Mouse (Mus musculus) embryonic facial prominence, embryonic 13.5 days (tissue): ENCODE measurements around the gene Olfr1509. TPM values are rescaled to one million over a fixed set of nuclear protein-coding genes. Genes with fewer than 3 reads are reported as not detected.
"Not testable (repeated sequence)": the region's sequence is repeated elsewhere in the genome, so short reads cannot be mapped to it uniquely, and the experiment has no call there.

ENCODE experiments used
- ATAC-seq: fragments of 200-750 bp; cut with Nextera tagmentation; 2 replicates; pipeline ENCODE4 v1.8.0; 2017; ENCODE audit warnings: low read depth; ENCODE audit not compliant: insufficient number of reproducible peaks, insufficient read depth, low FRiP score, low TSS enrichment
- H3K27ac ChIP-seq: fragments of 300-500 bp; sonication (generic); 2 replicates; pipeline ENCODE4 v1.5.1; 2015; ENCODE audit warnings: moderate library complexity, mild to moderate bottlenecking, inconsistent platforms
- H3K27me3 ChIP-seq: fragments of 300-500 bp; sonication (generic); 2 replicates; pipeline ENCODE4 v1.6.1; 2015; ENCODE audit warnings: mild to moderate bottlenecking, inconsistent platforms
- H3K36me3 ChIP-seq: fragments of 300-500 bp; sonication (generic); 2 replicates; pipeline ENCODE4 v1.6.1; 2015; ENCODE audit warnings: mild to moderate bottlenecking, inconsistent platforms
- H3K4me1 ChIP-seq: fragments of 300-500 bp; sonication (generic); 2 replicates; pipeline ENCODE4 v1.6.1; 2015; ENCODE audit warnings: inconsistent platforms
- H3K4me2 ChIP-seq: fragments of 300-500 bp; sonication (generic); 2 replicates; pipeline ENCODE4 v1.6.1; 2015; ENCODE audit warnings: moderate library complexity, mild to moderate bottlenecking, inconsistent platforms
- H3K4me3 ChIP-seq: fragments of 300-500 bp; sonication (generic); 2 replicates; pipeline ENCODE4 v1.5.1; 2015; ENCODE audit warnings: mild to moderate bottlenecking, inconsistent platforms
- H3K9ac ChIP-seq: fragments of 300-500 bp; sonication (generic); 2 replicates; pipeline ENCODE4 v1.6.1; 2015; ENCODE audit warnings: mild to moderate bottlenecking, inconsistent platforms
- H3K9me3 ChIP-seq: fragments of 300-500 bp; sonication (generic); 2 replicates; pipeline ENCODE4 v1.6.1; 2016; ENCODE audit warnings: inconsistent platforms
- WGBS: fragments of 180-500 bp; shearing (Covaris S2); methylation state at CpG from one replicate; pipeline ENCODE4 v1.1.7; 2015; ENCODE audit warnings: mixed read lengths; 5-methylcytosine and 5-hydroxymethylcytosine counted together
- polyA plus RNA-seq: library from polyadenylated mRNA; unstranded; fragments of >200 nt; fragmentation: Nextera tagmentation; extraction: Ambion mirVana; gene quantifications from 2 replicates; pipeline ENCODE4 v1.2.1, GENCODE M21; 2015

Olfr1509 gene
- not detected in 2 replicates for polyA plus RNA-seq

DNA sequence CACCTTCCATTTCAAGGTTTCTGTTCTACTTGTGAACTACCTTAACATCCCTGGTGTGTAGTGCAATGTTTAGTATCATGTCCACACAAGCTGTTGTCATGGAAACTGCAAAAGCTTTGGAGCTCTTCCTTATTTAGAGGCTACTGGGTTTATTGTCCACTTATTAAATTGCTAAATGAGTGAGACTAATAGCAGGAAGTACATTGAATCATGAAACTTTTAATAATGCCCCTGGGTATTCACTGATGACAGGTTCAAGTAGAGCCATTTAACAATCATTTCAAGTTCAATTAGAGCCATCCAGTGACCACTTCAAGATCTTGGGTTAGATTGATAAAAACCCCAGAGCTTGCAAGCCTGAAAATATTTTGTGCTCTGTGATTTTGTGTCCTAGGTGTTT is at the start of gene Olfr1509:
Gene Olfr1509 (plus strand): TSS at position 301 of the 400 bp plus-strand sequence.
- no peak for ATAC-seq

DNA sequence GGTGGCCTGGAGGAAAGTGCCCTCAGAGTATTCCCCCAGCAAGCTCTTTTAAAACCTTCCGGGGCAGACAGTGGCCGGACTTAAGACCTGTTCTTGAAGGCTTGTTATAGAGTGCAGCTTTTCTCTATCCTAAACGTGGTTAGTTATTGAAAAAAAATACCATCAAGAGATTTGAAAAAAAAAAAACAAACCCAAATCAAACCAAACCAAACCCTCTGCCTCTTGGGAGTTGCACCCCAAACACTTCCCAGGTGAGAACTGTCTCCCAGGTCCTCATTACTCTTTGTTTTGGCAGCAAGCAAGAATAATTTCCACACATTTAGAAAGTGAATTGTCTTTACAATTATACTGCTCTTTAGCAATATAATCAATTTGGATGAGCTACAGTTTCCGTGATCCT is 45.5 kb upstream of the Olfr1509 start, which contains the start of gene Olfr1511:
Gene Olfr1511 (minus strand): TSS at position 101 of the 400 bp plus-strand sequence.
- WGBS: 75% methylated on average over 4 of the region's 4 CpGs
- Histone ChIP-seq H3K4me1 (no peaks in the 10 kb centered on the region), H3K9me3 (no peaks in the 10 kb centered on the region), H3K9ac (no peak within 1 kb of the TSS), H3K36me3 (no peaks in the 10 kb centered on the region), H3K27ac (no peak within 1 kb of the TSS), H3K4me2 (no peak within 1 kb of the TSS), H3K4me3 (no peak within 1 kb of the TSS), H3K27me3 (no peaks in the 10 kb centered on the region)
- no peak for ATAC-seq

More for the DNA sequence above, at the start of gene Olfr1509:
- no peaks in the 10 kb centered on the region for H3K36me3 ChIP-seq
- no peak within 1 kb of the TSS for H3K4me2 ChIP-seq
- no peaks in the 10 kb centered on the region for H3K27me3 ChIP-seq
- no peaks in the 10 kb centered on the region for H3K9me3 ChIP-seq
- no peaks in the 10 kb centered on the region for H3K4me1 ChIP-seq
- H3K4me3 ChIP-seq: no peak within 1 kb of the TSS
- no peak within 1 kb of the TSS for H3K9ac ChIP-seq
- no peak within 1 kb of the TSS for H3K27ac ChIP-seq

DNA sequence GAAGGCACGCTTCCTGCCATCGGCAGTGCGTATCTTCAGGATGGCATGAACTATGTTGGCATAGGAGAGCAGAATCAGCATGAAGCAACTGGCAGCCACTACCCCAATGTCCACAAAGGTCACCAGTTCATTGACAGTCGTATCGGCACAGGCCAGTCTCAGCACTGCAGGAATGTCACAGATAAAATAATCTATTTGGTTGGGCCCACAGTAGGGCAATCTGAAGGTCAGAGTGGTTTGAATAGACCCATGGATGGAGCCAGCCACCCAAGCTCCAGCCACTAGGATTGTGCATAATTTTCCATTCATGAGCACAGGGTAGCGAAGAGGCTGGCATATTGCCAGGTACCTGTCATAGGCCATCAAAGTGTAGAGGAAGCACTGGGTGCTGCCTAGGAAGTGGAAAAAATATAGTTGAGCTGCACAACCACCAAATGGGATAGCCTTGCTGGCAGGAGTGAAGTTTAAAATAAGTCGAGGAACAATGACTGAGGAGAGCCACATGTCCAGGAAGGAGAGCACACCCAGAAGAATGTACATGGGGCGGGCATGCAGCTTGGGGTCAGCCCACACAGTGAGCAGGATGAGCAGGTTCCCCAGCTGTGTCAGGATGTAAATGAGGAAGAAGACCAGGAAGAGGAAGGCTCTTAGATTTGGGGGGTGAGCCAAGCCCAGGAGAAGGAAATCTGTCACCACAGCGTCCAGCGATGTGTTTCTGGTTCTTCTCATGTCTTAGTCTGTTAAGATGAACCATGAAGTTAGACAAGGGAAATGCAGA is 32.5 kb upstream of the Olfr1509 start:
- H3K9me3 ChIP-seq, H3K36me3 ChIP-seq, H3K9ac ChIP-seq, H3K27me3 ChIP-seq, H3K4me2 ChIP-seq, H3K4me3 ChIP-seq, H3K4me1 ChIP-seq, H3K27ac ChIP-seq: not testable (repeated sequence)
- 0 out of 2 replicates have a peak, but pooled peaks have one; percentile 26 for ATAC-seq
- WGBS: 79% methylated on average over 8 of the region's 10 CpGs

DNA sequence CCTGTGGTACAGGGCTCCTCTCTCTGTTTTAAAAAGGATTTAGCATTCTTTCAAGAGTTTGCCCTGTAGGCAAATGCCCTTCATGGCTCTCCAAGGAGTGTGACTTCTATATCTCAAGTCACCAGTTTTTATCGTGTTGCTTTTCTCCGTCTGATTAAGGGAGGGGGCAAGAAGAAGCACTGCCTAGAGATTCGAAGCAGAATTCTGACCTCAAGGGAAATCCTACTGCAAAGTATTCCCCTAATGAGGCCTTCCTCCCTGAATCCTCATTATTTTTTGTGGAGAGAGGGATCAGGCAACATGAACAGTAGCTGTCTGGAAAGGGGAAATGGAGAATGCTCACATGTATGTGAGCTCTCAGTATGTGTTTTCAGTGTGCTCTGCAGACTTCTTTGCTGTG is 28.5 kb upstream of the Olfr1509 start, which contains the start of gene Olfr1510:
Gene Olfr1510 (minus strand): TSS at position 101 of the 400 bp plus-strand sequence.
- no peaks in the 10 kb centered on the region for H3K4me1 ChIP-seq
- 84% methylated on average over 3 of the region's 3 CpGs for WGBS
- H3K36me3 ChIP-seq: no peaks in the 10 kb centered on the region
- H3K9ac ChIP-seq: no peak within 1 kb of the TSS
- H3K4me2 ChIP-seq: no peak within 1 kb of the TSS
- H3K27ac ChIP-seq: no peak within 1 kb of the TSS
- no peaks in the 10 kb centered on the region for H3K27me3 ChIP-seq
- no peaks in the 10 kb centered on the region for H3K9me3 ChIP-seq
- no peak within 1 kb of the TSS for H3K4me3 ChIP-seq
- ATAC-seq: no peak

DNA sequence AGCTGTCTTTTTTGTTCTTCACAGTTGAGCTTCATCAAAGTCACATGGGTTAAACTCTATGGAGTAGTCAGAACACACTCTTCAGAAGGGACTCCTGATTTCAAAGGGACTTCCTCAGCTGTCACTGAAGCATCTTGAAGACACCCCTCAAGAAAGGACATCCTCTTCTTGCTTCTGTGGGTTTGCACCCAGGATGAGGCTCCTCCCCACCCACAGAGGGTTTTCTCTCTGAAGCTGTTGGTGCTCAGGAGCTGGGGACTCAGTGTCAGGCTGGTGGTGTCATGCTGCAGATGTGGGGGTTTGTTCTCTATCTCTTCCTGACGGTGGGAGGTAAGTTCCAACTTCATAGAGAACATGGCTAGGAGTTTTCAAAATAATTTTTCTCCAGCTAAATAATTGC is 15.1 kb upstream of the Olfr1509 start:
- Histone ChIP-seq H3K27ac (no peak overlapping the region), H3K36me3 (no peaks in the 10 kb centered on the region), H3K4me1 (no peaks in the 10 kb centered on the region), H3K9me3 (no peaks in the 10 kb centered on the region), H3K9ac (no peak overlapping the region), H3K4me3 (no peak overlapping the region), H3K27me3 (no peaks in the 10 kb centered on the region), H3K4me2 (no peak overlapping the region)
- no peak for ATAC-seq
- 92% methylated on average over 1 of the region's 1 CpGs for WGBS

DNA sequence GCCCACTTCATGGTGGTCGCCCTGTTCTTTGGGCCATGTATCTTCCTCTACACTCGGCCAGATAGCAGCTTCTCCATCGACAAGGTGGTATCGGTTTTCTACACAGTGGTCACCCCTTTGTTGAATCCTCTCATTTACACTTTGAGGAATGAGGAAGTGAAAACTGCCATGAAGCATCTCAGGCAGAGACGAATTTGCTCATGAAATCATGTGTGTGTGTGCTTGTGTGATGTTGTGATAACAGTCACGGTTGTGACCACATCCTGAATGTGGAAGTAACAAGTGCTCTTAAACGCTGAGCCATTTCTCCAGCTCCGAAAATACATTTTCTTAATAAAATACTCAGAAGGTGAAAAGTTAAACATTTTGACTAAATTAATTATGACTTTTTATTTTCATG is 8.3 kb downstream of the Olfr1509 start:
- 85% methylated on average over 8 of the region's 8 CpGs for WGBS
- Histone ChIP-seq H3K4me2 (no peak overlapping the region), H3K27ac (no peak overlapping the region), H3K9me3 (no peaks in the 10 kb centered on the region), H3K4me1 (no peaks in the 10 kb centered on the region), H3K4me3 (no peak overlapping the region), H3K27me3 (no peaks in the 10 kb centered on the region), H3K9ac (no peak overlapping the region), H3K36me3 (no peaks in the 10 kb centered on the region)
- no peak for ATAC-seq

DNA sequence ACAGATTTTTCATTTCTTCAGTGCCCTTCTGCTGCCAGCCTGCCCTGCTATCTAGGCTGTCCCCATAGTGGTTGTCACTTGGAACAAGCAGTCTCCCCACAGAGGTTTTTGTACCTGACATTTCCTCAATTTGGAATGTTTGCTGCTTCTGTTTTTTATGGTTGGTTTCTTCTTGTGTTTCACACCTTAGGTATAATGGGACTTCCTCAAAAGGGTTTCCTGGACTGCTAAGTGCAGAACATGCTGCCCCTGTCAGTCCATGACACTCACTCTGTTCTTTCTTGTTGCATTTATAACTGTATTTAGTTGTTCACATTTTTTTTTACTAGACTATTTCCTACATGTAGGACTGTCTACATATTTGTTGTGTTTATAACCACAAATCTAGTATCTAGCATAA is 19.1 kb downstream of the Olfr1509 start:
- no peaks in the 10 kb centered on the region for H3K36me3 ChIP-seq
- no peak overlapping the region for H3K4me2 ChIP-seq
- no peak for ATAC-seq
- no peaks in the 10 kb centered on the region for H3K9me3 ChIP-seq
- H3K27me3 ChIP-seq: no peaks in the 10 kb centered on the region
- H3K4me3 ChIP-seq: no peak overlapping the region
- H3K4me1 ChIP-seq: no peaks in the 10 kb centered on the region
- no peak overlapping the region for H3K9ac ChIP-seq
- no peak overlapping the region for H3K27ac ChIP-seq

DNA sequence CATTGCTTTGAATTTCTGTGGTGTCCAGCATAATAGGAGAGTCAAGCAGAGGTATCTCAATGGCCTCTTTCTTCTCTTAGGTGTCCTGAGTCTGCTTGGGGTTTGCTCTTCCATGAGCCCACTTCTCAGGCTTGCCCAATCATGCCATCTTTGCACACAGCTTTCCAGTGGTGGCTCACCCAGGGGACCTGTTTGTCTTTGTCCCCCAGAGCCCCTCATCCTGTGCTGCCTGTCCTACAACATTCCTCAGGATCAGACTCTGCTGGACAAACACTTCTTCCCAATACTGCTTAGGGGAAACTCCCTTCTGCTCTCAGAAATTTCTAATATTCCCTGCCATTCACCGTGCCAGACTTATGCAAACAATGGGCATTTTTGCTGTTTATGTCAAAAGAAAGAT is 22.9 kb downstream of the Olfr1509 start:
- H3K9me3 ChIP-seq: no peaks in the 10 kb centered on the region
- no peak overlapping the region for H3K9ac ChIP-seq
- WGBS: 77% methylated on average over 1 of the region's 1 CpGs
- no peak overlapping the region for H3K4me2 ChIP-seq
- no peaks in the 10 kb centered on the region for H3K36me3 ChIP-seq
- H3K4me3 ChIP-seq: no peak overlapping the region
- H3K27me3 ChIP-seq: no peaks in the 10 kb centered on the region
- no peak overlapping the region for H3K27ac ChIP-seq
- no peak for ATAC-seq
- no peaks in the 10 kb centered on the region for H3K4me1 ChIP-seq

DNA sequence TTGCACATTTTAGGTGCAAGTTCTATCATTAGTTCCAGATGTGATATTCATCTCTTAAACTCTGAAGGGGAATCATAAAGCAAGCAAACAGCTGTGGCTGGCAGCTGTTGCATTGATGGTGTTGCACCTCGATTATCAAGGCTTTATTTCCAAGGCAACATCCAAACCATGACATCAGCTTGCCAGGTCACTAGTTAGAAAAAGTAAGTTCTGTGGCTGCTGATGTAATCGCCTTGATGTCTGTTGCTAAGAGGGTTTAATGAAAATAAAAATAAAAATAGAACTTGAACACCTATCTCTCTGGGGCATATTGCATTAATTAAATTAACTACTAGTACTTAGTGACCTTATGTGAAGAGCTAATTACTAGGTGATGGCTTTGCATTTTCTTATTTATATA is 24.6 kb downstream of the Olfr1509 start, which contains the start of gene Olfr1508:
Gene Olfr1508 (minus strand): TSS at position 101 of the 400 bp plus-strand sequence.
- no peak for ATAC-seq
- WGBS: 61% methylated on average over 2 of the region's 2 CpGs
- Histone ChIP-seq H3K4me1 (no peaks in the 10 kb centered on the region), H3K36me3 (no peaks in the 10 kb centered on the region), H3K9ac (no peak within 1 kb of the TSS), H3K4me2 (no peak within 1 kb of the TSS), H3K27me3 (no peaks in the 10 kb centered on the region), H3K27ac (no peak within 1 kb of the TSS), H3K4me3 (no peak within 1 kb of the TSS), H3K9me3 (no peaks in the 10 kb centered on the region)

DNA sequence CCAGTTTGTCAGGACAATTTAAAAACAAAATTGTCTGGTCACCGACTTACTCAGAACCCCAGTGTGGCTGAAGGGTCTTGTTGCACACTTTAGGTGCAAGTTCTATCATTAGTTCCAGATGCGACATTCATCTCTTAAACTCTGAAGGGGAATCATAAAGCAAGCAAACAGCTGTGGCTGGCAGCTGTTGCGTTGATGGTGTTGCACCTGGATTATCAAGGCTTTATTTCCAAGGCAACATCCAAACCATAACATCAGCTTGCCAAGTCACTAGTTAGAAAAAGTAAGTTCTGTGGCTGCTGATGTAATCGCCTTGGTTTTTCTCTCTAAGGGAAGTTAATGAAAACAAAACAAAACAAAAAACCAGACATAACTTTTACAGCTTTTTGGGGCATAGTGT is 52.7 kb downstream of the Olfr1509 start, which contains the start of gene Olfr1507:
Gene Olfr1507 (minus strand): TSS at position 234 of the 400 bp plus-strand sequence.
- no peak for ATAC-seq
- no peaks in the 10 kb centered on the region for H3K27me3 ChIP-seq
- no peaks in the 10 kb centered on the region for H3K36me3 ChIP-seq
- H3K4me3 ChIP-seq: no peak within 1 kb of the TSS
- no peak within 1 kb of the TSS for H3K9ac ChIP-seq
- H3K4me2 ChIP-seq: no peak within 1 kb of the TSS
- H3K27ac ChIP-seq: no peak within 1 kb of the TSS
- H3K9me3 ChIP-seq: no peaks in the 10 kb centered on the region
- H3K4me1 ChIP-seq: no peaks in the 10 kb centered on the region
- 78% methylated on average over 4 of the region's 4 CpGs for WGBS
